Mouse (Mus musculus) brain, embryonic 14.5 days (tissue): Measurements from ENCODE around the gene P4hb.

Experiments
- CTCF ChIP-seq: fragments of 200-500 bp; IDR thresholded peaks from 2 replicates; pipeline ENCODE4 v1.5.1; 2012; ENCODE audit warnings: inconsistent platforms, mild to moderate bottlenecking, moderate library complexity, borderline replicate concordance; ENCODE audit not compliant: insufficient read depth, insufficient read length; ENCODE audit errors: extremely low read depth
- POLR2A ChIP-seq: fragments of 200-500 bp; IDR thresholded peaks from 2 replicates; pipeline ENCODE4 v1.6.1; 2012; ENCODE audit warnings: mild to moderate bottlenecking, inconsistent platforms, borderline replicate concordance; ENCODE audit not compliant: poor library complexity, insufficient read depth, insufficient read length, severe bottlenecking; ENCODE audit errors: extremely low read depth

DNA sequence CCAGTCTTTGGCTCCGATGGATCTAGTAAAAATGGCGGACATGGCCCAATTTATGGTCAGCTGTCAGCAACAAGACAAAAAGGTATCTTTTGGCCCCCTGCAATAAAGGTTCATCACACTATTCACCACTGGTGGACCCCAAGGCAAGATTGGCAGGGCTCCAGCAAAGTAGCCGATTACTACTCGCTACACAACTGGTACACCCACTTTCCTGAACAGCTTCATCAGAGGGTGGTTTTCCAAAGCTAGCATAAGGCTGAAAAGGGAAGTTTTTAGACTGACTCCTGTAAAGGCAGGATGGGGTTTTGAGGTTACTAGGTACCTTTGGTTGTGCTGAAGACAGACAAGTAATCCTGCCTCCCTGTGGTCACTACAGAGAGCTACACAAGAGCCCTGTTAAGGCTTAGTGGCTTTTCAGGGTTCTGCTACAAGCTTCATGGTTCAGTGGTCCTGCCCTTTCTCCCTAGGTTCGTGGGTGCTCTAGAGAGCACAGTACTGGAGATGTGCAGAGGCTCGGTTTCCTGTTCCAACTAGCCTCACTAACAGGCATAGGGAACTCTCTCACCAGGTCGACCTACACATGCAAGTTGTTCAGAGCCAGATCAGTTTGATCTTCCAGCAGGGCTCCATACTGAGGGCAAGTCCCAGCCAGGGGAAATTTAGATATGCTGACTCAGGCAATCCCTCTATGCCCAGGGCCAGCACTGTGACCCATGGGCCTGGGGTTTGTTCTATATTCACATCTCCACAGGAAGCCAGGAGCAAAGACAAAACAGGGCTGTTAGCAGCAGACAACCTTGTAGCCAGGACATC lies 4.4 kb upstream of the P4hb start:
- TF ChIP-seq POLR2A (no peak), CTCF (peak; percentile 37; the same call in 1 of the 2 replicates)
